Mouse (Mus musculus) heart, postnatal 0 days (tissue): ENCODE data around the gene Ice2. TPM values are rescaled to one million over a fixed set of nuclear protein-coding genes. Genes with fewer than 3 reads are reported as not detected.
A peak's percentile ranks its signal among the peaks of the same experiment; 100 is the strongest.

ENCODE experiments used
- ATAC-seq: fragments of 200-750 bp; cut with Nextera tagmentation; 2 replicates; pipeline ENCODE4 v1.8.0; 2017; ENCODE audit warnings: low read depth, moderate number of reproducible peaks, moderate library complexity; ENCODE audit not compliant: insufficient read depth
- DNase-seq: peaks from one replicate; pipeline ENCODE4 v3.0.0-alpha.2; 2016; ENCODE audit warnings: low spot score
- H3K27ac ChIP-seq: fragments of 300-500 bp; sonication (generic); 2 replicates; pipeline ENCODE4 v1.5.1; 2014; ENCODE audit warnings: low read depth, mild to moderate bottlenecking
- H3K27me3 ChIP-seq: fragments of 300-500 bp; sonication (generic); 2 replicates; pipeline ENCODE4 v1.6.1; 2014; ENCODE audit warnings: low read length, mixed read lengths; ENCODE audit not compliant: control insufficient read depth, insufficient read depth
- H3K36me3 ChIP-seq: fragments of 300-500 bp; sonication (generic); replicated peaks from 2 replicates; pipeline ENCODE4 v1.6.1; 2014; ENCODE audit warnings: low read length, mixed read lengths; ENCODE audit not compliant: control insufficient read depth, insufficient read depth
- H3K4me1 ChIP-seq: fragments of 300-500 bp; sonication (generic); 2 replicates; pipeline ENCODE4 v1.6.1; 2014; ENCODE audit warnings: antibody characterized with exemption; ENCODE audit not compliant: control insufficient read depth, insufficient read depth
- H3K4me2 ChIP-seq: fragments of 300-500 bp; sonication (generic); 2 replicates; pipeline ENCODE4 v1.6.1; 2014; ENCODE audit warnings: low read depth, mild to moderate bottlenecking, low read length, moderate library complexity
- H3K4me3 ChIP-seq: fragments of 300-500 bp; sonication (generic); 2 replicates; pipeline ENCODE4 v1.5.1; 2014; ENCODE audit warnings: low read depth, low read length
- H3K9ac ChIP-seq: fragments of 300-500 bp; sonication (generic); replicated peaks from 2 replicates; pipeline ENCODE4 v1.6.1; 2014; ENCODE audit warnings: low read depth, low read length, mixed read lengths
- H3K9me3 ChIP-seq: fragments of 300-500 bp; sonication (generic); replicated peaks from 2 replicates; pipeline ENCODE4 v1.6.1; 2016; ENCODE audit warnings: low read length; ENCODE audit not compliant: control insufficient read depth
- CTCF ChIP-seq: IDR thresholded peaks from 2 replicates; pipeline ENCODE4 v1.5.1; 2016; ENCODE audit warnings: antibody characterized with exemption, control low read depth, low read depth
- EP300 ChIP-seq: IDR thresholded peaks from 2 replicates; pipeline ENCODE4 v1.6.1; 2016; ENCODE audit warnings: antibody characterized with exemption, low read depth
- WGBS: fragments of 180-500 bp; shearing (Covaris S2); extraction: QIAGEN DNeasy Blood & Tissue Kit; methylation state at CpG from one replicate; pipeline ENCODE4 v1.1.7; 2014; 5-methylcytosine and 5-hydroxymethylcytosine counted together
- microRNA-seq: library from miRNA; unstranded; fragments of <30 nt; microRNA quantifications from one replicate; pipeline ENCODE4, GENCODE M21; 2016
- polyA plus RNA-seq: library from polyadenylated mRNA; unstranded; fragments of >200 nt; fragmentation: Nextera tagmentation; extraction: Ambion mirVana; gene quantifications from 2 replicates; pipeline ENCODE4 v1.2.1, GENCODE M21; 2015
- total RNA-seq: library from RNA; depleted of rRNA; stranded (reverse); fragments of >200 nt; gene quantifications from 2 replicates; pipeline ENCODE4 v1.2.3, GENCODE M21; 2014; ENCODE audit warnings: low replicate concordance; rRNA removed

Ice2 gene
- total and polyA plus RNA-seq, 2 experiments from 2014 or later: 5.9 to 6.4 TPM

- Histone ChIP-seq H3K27ac (peak overlapping the region; percentile 79), H3K9ac (0 out of 2 replicates have a peak overlapping the region, but pooled peaks have one; percentile 12), H3K4me2 (no peak overlapping the region), H3K27me3 (no peaks in the 10 kb centered on the region), H3K9me3 (no peaks in the 10 kb centered on the region), H3K36me3 (peaks cover 77% of the 10 kb centered on the region), H3K4me3 (no peak overlapping the region), H3K4me1 (peaks cover 32% of the 10 kb centered on the region)
- ATAC-seq (0 out of 2 replicates have a peak, but pooled peaks have one; percentile 4), DNase-seq (no peak)
- WGBS: 49% methylated on average over 6 of the region's 6 CpGs
- TF ChIP-seq EP300: no peak
- TF ChIP-seq CTCF: no peak
Measured at GRCm38 (mm10) chr9:69477824-69478222, 80.1 kb downstream of the Ice2 start.

GRCm38 (mm10) chr9:69480344-69480743 is 82.6 kb downstream of the Ice2 start:
- WGBS: 6% methylated on average over 1 of the region's 1 CpGs

More at GRCm38 (mm10) chr9:69480344-69480743, 82.6 kb downstream of the Ice2 start:
- TF ChIP-seq CTCF (peak; percentile 91), EP300 (no peak)
- H3K27me3 ChIP-seq: no peaks in the 10 kb centered on the region
- no peak overlapping the region for H3K9ac ChIP-seq
- H3K9me3 ChIP-seq: no peaks in the 10 kb centered on the region
- peaks cover 23% of the 10 kb centered on the region for H3K4me1 ChIP-seq
- H3K4me2 ChIP-seq: no peak overlapping the region
- no peak for ATAC-seq
- peak; percentile 61 for DNase-seq
- H3K4me3 ChIP-seq: no peak overlapping the region
- H3K36me3 ChIP-seq: peaks cover 84% of the 10 kb centered on the region
- no peak overlapping the region for H3K27ac ChIP-seq

Small RNAs within 50 kb of the gene (microRNA-seq; reads per million reads assigned to microRNA genes)
- gene Mir3109: 2.3 reads per million, percentile 7 among the genes with 10 or more reads in this experiment

Other genes starting within 250 kb of the Ice2 start
- 367 and 369 TPM in 2 replicates for gene Anxa2, start 55.7 kb downstream of the Ice2 start, total RNA-seq
- 268 and 280 TPM in 2 replicates for gene Anxa2, start 55.7 kb downstream of the Ice2 start, polyA plus RNA-seq